Mouse (Mus musculus): ENCODE results near the gene Retsat. TPM values are rescaled to one million over a fixed set of nuclear protein-coding genes. Genes with fewer than 3 reads are reported as not detected.

Retsat gene
- polyA plus RNA-seq, 1 experiment: 15.6 TPM

GRCm38 (mm10) chr6:72562486-72562885, 35.8 kb upstream of the Retsat start:
- Histone ChIP-seq H3K27ac (ENCODE audit: insufficient read depth, low read length) (no peak overlapping the region), H3K27me3 (ENCODE audit: control insufficient read depth, insufficient read depth, low read length) (no peaks in the 10 kb centered on the region), H3K4me3 (replicated peaks; ENCODE audit: insufficient read depth, low read depth, low read length) (no peak overlapping the region), H3K4me1 (ENCODE audit: control insufficient read depth, insufficient read depth, low read length) (peaks cover 7% of the 10 kb centered on the region)
- DNase-seq: no peak
- TF ChIP-seq POLR2A (IDR thresholded peaks at IDR 0.05; ENCODE audit: borderline replicate concordance, insufficient read depth, low read length): no peak
- TF ChIP-seq CTCF (IDR thresholded peaks at IDR 0.05; ENCODE audit: borderline replicate concordance, insufficient read depth, low read depth, low read length): no peak
- WGBS: 64% methylated on average over 6 of the region's 6 CpGs

DNA sequence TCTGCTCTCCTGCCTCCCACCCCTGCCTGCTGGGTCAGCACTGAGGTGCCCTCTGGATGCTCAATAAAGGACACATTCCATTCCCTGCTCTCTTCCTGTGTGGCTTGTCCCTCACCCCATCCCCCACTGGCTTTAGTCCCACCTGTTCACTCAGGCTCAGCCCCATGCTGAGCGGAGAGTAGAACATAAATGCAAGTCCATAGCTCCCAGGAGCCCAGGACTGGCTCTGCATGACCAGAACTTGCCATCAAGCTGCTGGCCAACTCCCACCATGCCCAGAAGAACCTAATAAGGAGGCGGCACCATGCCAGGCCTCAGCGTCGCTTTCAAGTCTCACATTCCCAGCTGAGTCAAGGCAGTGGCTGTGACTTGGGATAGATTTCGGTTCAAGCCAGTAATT, 35.4 kb upstream of the Retsat start:
- WGBS: 29% methylated on average over 5 of the region's 5 CpGs
- TF ChIP-seq POLR2A (IDR thresholded peaks at IDR 0.05; ENCODE audit: borderline replicate concordance, insufficient read depth, low read length) (no peak), CTCF (IDR thresholded peaks at IDR 0.05; ENCODE audit: borderline replicate concordance, insufficient read depth, low read depth, low read length) (no peak)
- DNase-seq: no peak
- Histone ChIP-seq H3K4me3 (replicated peaks; ENCODE audit: insufficient read depth, low read depth, low read length) (no peak overlapping the region), H3K27ac (ENCODE audit: insufficient read depth, low read length) (no peak overlapping the region), H3K27me3 (ENCODE audit: control insufficient read depth, insufficient read depth, low read length) (no peaks in the 10 kb centered on the region), H3K4me1 (ENCODE audit: control insufficient read depth, insufficient read depth, low read length) (peaks cover 7% of the 10 kb centered on the region)

DNA sequence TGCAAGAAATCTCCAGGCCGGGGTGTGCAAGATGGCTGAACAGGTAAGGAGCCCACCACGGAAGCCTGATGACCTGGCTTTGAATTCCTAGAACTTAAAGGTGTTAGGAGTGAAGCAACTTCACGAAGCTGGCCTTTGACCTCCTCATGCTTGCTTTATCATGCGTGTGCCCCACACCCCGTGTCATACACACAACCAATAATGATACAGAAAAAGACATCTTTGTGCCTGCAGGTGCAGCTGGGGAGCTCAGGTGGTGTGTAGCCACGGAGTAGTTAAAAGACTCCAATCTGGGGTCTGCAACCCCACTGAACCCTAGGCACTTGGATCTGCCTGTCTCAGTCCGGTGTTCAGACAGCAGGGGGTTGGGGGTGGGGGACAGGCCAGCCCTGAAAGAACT, 32.8 kb upstream of the Retsat start:
- Histone ChIP-seq H3K27me3 (ENCODE audit: control insufficient read depth, insufficient read depth, low read length) (no peaks in the 10 kb centered on the region), H3K27ac (ENCODE audit: insufficient read depth, low read length) (no peak overlapping the region), H3K4me3 (replicated peaks; ENCODE audit: insufficient read depth, low read depth, low read length) (no peak overlapping the region), H3K4me1 (ENCODE audit: control insufficient read depth, insufficient read depth, low read length) (peaks cover 7% of the 10 kb centered on the region)
- DNase-seq: no peak
- 72% methylated on average over 7 of the region's 7 CpGs for WGBS
- TF ChIP-seq POLR2A (IDR thresholded peaks at IDR 0.05; ENCODE audit: borderline replicate concordance, insufficient read depth, low read length): no peak
- TF ChIP-seq CTCF (IDR thresholded peaks at IDR 0.05; ENCODE audit: borderline replicate concordance, insufficient read depth, low read depth, low read length): no peak

DNA sequence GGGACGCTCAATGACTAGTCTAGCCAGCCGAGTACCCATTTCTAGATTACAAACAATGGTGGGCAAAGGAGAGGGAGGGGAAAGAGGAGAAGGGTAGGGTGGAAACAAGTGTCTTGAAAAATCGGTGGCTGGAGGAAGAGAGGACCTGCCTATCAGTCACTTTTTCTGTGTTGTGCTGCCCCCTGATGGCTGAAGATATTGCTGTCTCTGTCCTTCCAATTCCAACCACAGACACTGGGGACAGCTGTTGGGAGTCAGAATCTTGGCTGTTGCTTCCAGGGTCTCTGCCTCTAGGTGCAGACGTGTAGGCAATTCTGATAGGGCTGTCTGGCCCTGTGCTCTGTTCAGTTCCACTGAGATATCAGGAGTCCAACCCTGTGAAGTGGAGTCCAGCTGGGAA, 32.2 kb upstream of the Retsat start:
- 2% methylated on average over 4 of the region's 4 CpGs for WGBS
- Histone ChIP-seq H3K27me3 (ENCODE audit: control insufficient read depth, insufficient read depth, low read length) (no peaks in the 10 kb centered on the region), H3K4me3 (replicated peaks; ENCODE audit: insufficient read depth, low read depth, low read length) (no peak overlapping the region), H3K4me1 (ENCODE audit: control insufficient read depth, insufficient read depth, low read length) (peaks cover 7% of the 10 kb centered on the region), H3K27ac (ENCODE audit: insufficient read depth, low read length) (no peak overlapping the region)
- DNase-seq: peak; percentile 76 to 85
- TF ChIP-seq POLR2A (IDR thresholded peaks at IDR 0.05; ENCODE audit: borderline replicate concordance, insufficient read depth, low read length) (no peak), CTCF (IDR thresholded peaks at IDR 0.05; ENCODE audit: borderline replicate concordance, insufficient read depth, low read depth, low read length) (peak; percentile 87)

DNA sequence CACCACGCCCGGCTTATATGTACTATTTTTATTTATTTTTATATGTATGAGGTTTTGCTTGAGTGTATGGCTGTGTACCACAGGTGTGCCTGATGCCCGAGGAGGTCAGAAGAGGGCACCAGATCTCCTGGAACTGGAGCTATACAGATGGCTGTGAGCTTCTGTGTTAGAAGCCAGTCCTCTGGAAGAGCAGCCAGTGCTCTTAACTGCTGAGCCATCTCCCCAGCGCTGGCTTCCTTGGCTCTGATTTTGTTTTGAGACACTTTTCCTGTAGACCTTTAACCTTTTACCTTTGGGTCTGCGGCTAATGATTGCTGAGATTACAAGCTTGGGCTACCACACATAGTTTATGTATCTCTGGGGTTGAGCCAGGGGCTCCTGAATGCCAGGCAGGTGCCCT, 30.8 kb upstream of the Retsat start:
- no peak for TF ChIP-seq POLR2A (IDR thresholded peaks at IDR 0.05; ENCODE audit: borderline replicate concordance, insufficient read depth, low read length)
- TF ChIP-seq CTCF (IDR thresholded peaks at IDR 0.05; ENCODE audit: borderline replicate concordance, insufficient read depth, low read depth, low read length): no peak
- H3K4me1 ChIP-seq (ENCODE audit: control insufficient read depth, insufficient read depth, low read length): peaks cover 6% of the 10 kb centered on the region
- H3K27me3 ChIP-seq (ENCODE audit: control insufficient read depth, insufficient read depth, low read length): no peaks in the 10 kb centered on the region
- no peak overlapping the region for H3K27ac ChIP-seq (ENCODE audit: insufficient read depth, low read length)
- WGBS: 74% methylated on average over 5 of the region's 5 CpGs
- no peak for DNase-seq
- no peak overlapping the region for H3K4me3 ChIP-seq (replicated peaks; ENCODE audit: insufficient read depth, low read depth, low read length)

GRCm38 (mm10) chr6:72568736-72569135, 29.5 kb upstream of the Retsat start:
- H3K27me3 ChIP-seq (ENCODE audit: control insufficient read depth, insufficient read depth, low read length): no peaks in the 10 kb centered on the region
- H3K4me1 ChIP-seq (ENCODE audit: control insufficient read depth, insufficient read depth, low read length): no peaks in the 10 kb centered on the region
- no peak overlapping the region for H3K4me3 ChIP-seq (replicated peaks; ENCODE audit: insufficient read depth, low read depth, low read length)
- H3K27ac ChIP-seq (ENCODE audit: insufficient read depth, low read length): no peak overlapping the region
- WGBS: 79% methylated on average over 10 of the region's 10 CpGs
- TF ChIP-seq POLR2A (IDR thresholded peaks at IDR 0.05; ENCODE audit: borderline replicate concordance, insufficient read depth, low read length): no peak
- no peak for TF ChIP-seq CTCF (IDR thresholded peaks at IDR 0.05; ENCODE audit: borderline replicate concordance, insufficient read depth, low read depth, low read length)
- no peak for DNase-seq

- H3K4me3 ChIP-seq (replicated peaks; ENCODE audit: insufficient read depth, low read depth, low read length): no peak overlapping the region
- TF ChIP-seq POLR2A (IDR thresholded peaks at IDR 0.05; ENCODE audit: borderline replicate concordance, insufficient read depth, low read length) (no peak), CTCF (IDR thresholded peaks at IDR 0.05; ENCODE audit: borderline replicate concordance, insufficient read depth, low read depth, low read length) (no peak)
- H3K4me1 ChIP-seq (ENCODE audit: control insufficient read depth, insufficient read depth, low read length): no peaks in the 10 kb centered on the region
- H3K27ac ChIP-seq (ENCODE audit: insufficient read depth, low read length): no peak overlapping the region
- no peak for DNase-seq
- 80% methylated on average over 10 of the region's 10 CpGs for WGBS
- H3K27me3 ChIP-seq (ENCODE audit: control insufficient read depth, insufficient read depth, low read length): no peaks in the 10 kb centered on the region
Measured at GRCm38 (mm10) chr6:72570644-72571397, 27.5 kb upstream of the Retsat start.

DNA sequence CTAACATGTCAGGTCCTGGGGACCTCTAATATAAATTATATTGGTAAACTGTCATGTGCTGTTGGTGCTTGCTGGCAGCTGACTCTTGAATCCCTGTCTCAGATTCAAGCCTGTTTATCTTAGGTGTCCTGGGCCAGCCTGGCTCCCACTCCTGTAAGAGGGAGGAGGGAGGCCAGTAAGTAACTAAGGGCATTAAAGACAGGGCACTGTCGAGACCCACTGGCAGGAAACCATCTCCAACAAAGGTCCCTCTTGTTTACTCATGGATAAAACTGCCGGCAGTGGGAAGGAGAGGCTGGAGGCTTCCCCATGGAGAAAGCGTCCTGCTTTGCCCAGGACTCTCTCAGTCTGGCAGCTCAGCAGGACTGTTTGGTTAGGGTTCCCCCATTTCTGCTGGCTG, 26.4 kb upstream of the Retsat start:
- no peak overlapping the region for H3K27ac ChIP-seq (ENCODE audit: insufficient read depth, low read length)
- H3K27me3 ChIP-seq (ENCODE audit: control insufficient read depth, insufficient read depth, low read length): no peaks in the 10 kb centered on the region
- H3K4me1 ChIP-seq (ENCODE audit: control insufficient read depth, insufficient read depth, low read length): no peaks in the 10 kb centered on the region
- TF ChIP-seq CTCF (IDR thresholded peaks at IDR 0.05; ENCODE audit: borderline replicate concordance, insufficient read depth, low read depth, low read length) (no peak), POLR2A (IDR thresholded peaks at IDR 0.05; ENCODE audit: borderline replicate concordance, insufficient read depth, low read length) (no peak)
- 51% methylated on average over 3 of the region's 3 CpGs for WGBS
- H3K4me3 ChIP-seq (replicated peaks; ENCODE audit: insufficient read depth, low read depth, low read length): no peak overlapping the region
- DNase-seq: no peak

Measured in cerebellum, adult 2 months (tissue).